ENCODE assay signal across 29 mouse cellular contexts in genomic region chr12:15771686-15772085, GRCm38 (mm10). TPM values are rescaled to one million over a fixed set of nuclear protein-coding genes. Genes with fewer than 3 reads are reported as not detected.
A peak's percentile ranks its signal among the peaks of the same experiment; 100 is the strongest.
DNase-seq lines count a peak whose midpoint lies in the region; ATAC-seq lines count a peak whose summit lies in the region.
"Had no signal": no experiment of that assay in that cellular context is flagged by ENCODE, and none has a peak within 500 bp of the region (broad histone marks: within the 10 kb centered on the region; RNA-seq: fewer than 3 reads in every experiment).

No protein-coding gene starts in this region.

- no peaks in the 10 kb centered on the region for H3K36me3 ChIP-seq in midbrain, embryonic 16.5 days (ENCODE audit: control insufficient read depth, insufficient read depth, low read length)
- no peaks in the 10 kb centered on the region for H3K36me3 ChIP-seq in hindbrain, embryonic 16.5 days (ENCODE audit: control insufficient read depth, insufficient read depth, low read length)
- H3K36me3 ChIP-seq: embryonic facial prominence, embryonic 15.5 days; forebrain, embryonic 10.5 days; hindbrain, embryonic 12.5 days; hindbrain, embryonic 15.5 days; intestine, embryonic 15.5 days had no signal

- H3K9me3 ChIP-seq in midbrain, embryonic 16.5 days (replicated peaks; ENCODE audit: control insufficient read depth, low read length, poor library complexity, severe bottlenecking) = no peaks in the 10 kb centered on the region
- no peaks in the 10 kb centered on the region for H3K9me3 ChIP-seq in hindbrain, embryonic 16.5 days (ENCODE audit: control insufficient read depth, low read length)
- H3K9me3 ChIP-seq: embryonic facial prominence, embryonic 15.5 days; forebrain, embryonic 10.5 days; forebrain, embryonic 13.5 days; hindbrain, embryonic 12.5 days; hindbrain, embryonic 15.5 days; intestine, embryonic 15.5 days had no signal

- H3K4me3 ChIP-seq in midbrain, embryonic 16.5 days (ENCODE audit: low read depth, low read length) = no peak overlapping the region
- H3K4me3 ChIP-seq in hindbrain, embryonic 16.5 days (ENCODE audit: low read length) = no peak overlapping the region
- H3K4me3 ChIP-seq: embryonic facial prominence, embryonic 15.5 days; erythroblast, embryonic 14.5 days; forebrain, embryonic 10.5 days; forebrain, embryonic 13.5 days; heart, adult 2 months; hindbrain, embryonic 12.5 days; hindbrain, embryonic 15.5 days; intestine, embryonic 15.5 days had no signal

- H3K4me2 ChIP-seq in midbrain, embryonic 16.5 days (ENCODE audit: low read length) = no peak overlapping the region
- H3K4me2 ChIP-seq in hindbrain, embryonic 16.5 days (ENCODE audit: low read length) = no peak overlapping the region
- H3K4me2 ChIP-seq: embryonic facial prominence, embryonic 15.5 days; forebrain, embryonic 13.5 days; heart, embryonic 11.5 days; hindbrain, embryonic 12.5 days; hindbrain, embryonic 15.5 days; intestine, embryonic 15.5 days had no signal

- DNase-seq in frontal cortex, postnatal 25 days (ENCODE audit: low spot score in 2 of 2) = no peak
- DNase-seq in 3134 (ENCODE audit: extremely low read depth, insufficient read length, low spot score) = peak; percentile 10
- peak; percentile 53 for DNase-seq in Muller cell, postnatal 12 days (ENCODE audit: inconsistent ontology term)
- peak; percentile 28 for DNase-seq in brain, adult 2 months (ENCODE audit: low read depth, low spot score)
- DNase-seq in right cerebral cortex, postnatal 10 days (ENCODE audit: low spot score in 2 of 2) = no peak
- DNase-seq: adrenal gland, adult 8-10 months; adrenal gland, postnatal 36 days; cerebellum, adult 11 months; cerebellum, adult 2 months; cerebellum, adult 9-11 months; cerebellum, postnatal 36 days; embryo, embryonic 11 days; gastrocnemius, postnatal 25 days; heart, adult 2 months; kidney, adult 11 months; kidney, adult 8-10 months had no signal

- H3K27me3 ChIP-seq in midbrain, embryonic 16.5 days (ENCODE audit: control insufficient read depth, insufficient read depth, low read depth, low read length) = no peaks in the 10 kb centered on the region
- H3K27me3 ChIP-seq in hindbrain, embryonic 16.5 days (replicated peaks; ENCODE audit: control insufficient read depth, insufficient read depth, low read length) = no peaks in the 10 kb centered on the region
- H3K27me3 ChIP-seq: embryonic facial prominence, embryonic 15.5 days; forebrain, embryonic 13.5 days; hindbrain, embryonic 12.5 days; hindbrain, embryonic 15.5 days; intestine, embryonic 15.5 days had no signal

- H3K4me1 ChIP-seq in midbrain, embryonic 16.5 days (ENCODE audit: control insufficient read depth, insufficient read depth, low read length) = no peaks in the 10 kb centered on the region
- no peaks in the 10 kb centered on the region for H3K4me1 ChIP-seq in hindbrain, embryonic 16.5 days (ENCODE audit: control insufficient read depth, insufficient read depth, low read depth, low read length)
- H3K4me1 ChIP-seq: embryonic facial prominence, embryonic 15.5 days; forebrain, embryonic 10.5 days; forebrain, embryonic 13.5 days; hindbrain, embryonic 12.5 days; hindbrain, embryonic 15.5 days; intestine, embryonic 15.5 days had no signal

- ATAC-seq in frontal cortex, adult (ENCODE audit: low TSS enrichment) = peak; percentile 41; the same call in 1 of the 2 replicates
- ATAC-seq in midbrain, embryonic 16.5 days = no peak
- ATAC-seq in hindbrain, embryonic 16.5 days = no peak
- ATAC-seq: activated CD4-positive, CD25-positive, alpha-beta regulatory T cell, adult 4 months; forebrain, embryonic 13.5 days; forebrain, embryonic 16.5 days; intestine, embryonic 15.5 days had no signal

- 77% methylated on average over 6 of the region's 6 CpGs for WGBS in midbrain, embryonic 16.5 days
- 78% methylated on average over 6 of the region's 6 CpGs for WGBS in hindbrain, embryonic 16.5 days

- no peak overlapping the region for H3K27ac ChIP-seq in midbrain, embryonic 16.5 days (ENCODE audit: low read length)
- no peak overlapping the region for H3K27ac ChIP-seq in hindbrain, embryonic 16.5 days (ENCODE audit: low read depth, low read length)
- H3K27ac ChIP-seq: embryonic facial prominence, embryonic 15.5 days; forebrain, embryonic 10.5 days; forebrain, embryonic 13.5 days; heart, adult 2 months; hindbrain, embryonic 12.5 days; hindbrain, embryonic 15.5 days; intestine, embryonic 15.5 days had no signal

- no peak overlapping the region for H3K9ac ChIP-seq in midbrain, embryonic 16.5 days (ENCODE audit: low read depth, low read length)
- no peak overlapping the region for H3K9ac ChIP-seq in hindbrain, embryonic 16.5 days (ENCODE audit: low read depth, low read length)
- H3K9ac ChIP-seq: embryonic facial prominence, embryonic 15.5 days; forebrain, embryonic 13.5 days; hindbrain, embryonic 12.5 days; hindbrain, embryonic 15.5 days; intestine, embryonic 15.5 days had no signal

RNA-seq across cellular contexts. Expression of gene Trib2, which starts 45.0 kb away (rescaled TPM):
- 146 and 148 TPM in 2 replicates for polyA plus RNA-seq in midbrain, embryonic 16.5 days (2015; fragmentation: Nextera tagmentation; extraction: Ambion mirVana)
- polyA plus RNA-seq in hindbrain, embryonic 16.5 days (2015; fragmentation: Nextera tagmentation; extraction: Ambion mirVana) = 124 and 142 TPM in 2 replicates
- polyA plus RNA-seq: erythroblast, embryonic 14.5 days had no signal

Comparison
In these comparisons a context has a peak if more than half of its experiments do, and no peak if none do; other contexts are left out.
1. DNase-seq: peak in 3134 (single experiment), Muller cell, postnatal 12 days (single experiment) and brain, adult 2 months (single experiment); none in frontal cortex, postnatal 25 days (0 of 2) and right cerebral cortex, postnatal 10 days (0 of 2).